Mouse (Mus musculus): ENCODE results near the gene Wscd2.

GRCm38 (mm10) chr5:113550249-113550648 lies 60.1 kb downstream of the Wscd2 start:
- no peak for TF ChIP-seq GATA1 (IDR thresholded peaks at IDR 0.05; ENCODE audit: borderline replicate concordance, low read length)
- TF ChIP-seq FLI1 (IDR thresholded peaks at IDR 0.05; ENCODE audit: low read length), result no peak

Measured in megakaryocyte, embryonic 14.5 days (primary cell).